ENCODE assay signal across 8 mouse cellular contexts in genomic region chr15:11994921-11995814, GRCm38 (mm10). TPM values are rescaled to one million over a fixed set of nuclear protein-coding genes. Genes with fewer than 3 reads are reported as not detected.
A peak's percentile ranks its signal among the peaks of the same experiment; 100 is the strongest.
DNase-seq lines count a peak whose midpoint lies in the region; ATAC-seq and TF ChIP-seq lines count a peak whose summit lies in the region.

No protein-coding gene starts in this region.

- no peak for TF ChIP-seq POLR2A in cortical plate, adult 2 months (IDR thresholded peaks at IDR 0.05; ENCODE audit: extremely low read depth, insufficient read depth, low read length)
- TF ChIP-seq POLR2A in olfactory bulb, adult 2 months (IDR thresholded peaks at IDR 0.05; ENCODE audit: insufficient read depth, low read depth, low read length) = no peak

- H3K27ac ChIP-seq in cortical plate, adult 2 months (ENCODE audit: insufficient read depth, low read length) = peak overlapping the region; percentile 92
- peak overlapping the region; percentile 91 for H3K27ac ChIP-seq in intestine, postnatal 0 days (ENCODE audit: low read depth, low read length)
- H3K27ac ChIP-seq in lung, embryonic 15.5 days = peak overlapping the region; percentile 85
- H3K27ac ChIP-seq in olfactory bulb, adult 2 months (ENCODE audit: insufficient read depth, low read depth, low read length) = peak overlapping the region; percentile 64

- WGBS in intestine, postnatal 0 days = under 1% methylated on average over 60 of the region's 71 CpGs
- 1% methylated on average over 54 of the region's 71 CpGs for WGBS in lung, embryonic 15.5 days
- WGBS in olfactory bulb, adult 2 months = under 1% methylated on average over 71 of the region's 71 CpGs

- peaks cover 2% of the 10 kb centered on the region; the same call in 1 of the 2 replicates for H3K4me1 ChIP-seq in cortical plate, adult 2 months (ENCODE audit: control insufficient read depth, insufficient read depth, low read length)
- no peaks in the 10 kb centered on the region for H3K4me1 ChIP-seq in intestine, postnatal 0 days (replicated peaks; ENCODE audit: control insufficient read depth, insufficient read depth, low read length)
- peaks cover 22% of the 10 kb centered on the region; the same call in 1 of the 2 replicates for H3K4me1 ChIP-seq in lung, embryonic 15.5 days
- H3K4me1 ChIP-seq in olfactory bulb, adult 2 months (ENCODE audit: control insufficient read depth, insufficient read depth, low read length) = no peaks in the 10 kb centered on the region

- TF ChIP-seq CTCF in cortical plate, adult 2 months (IDR thresholded peaks at IDR 0.05; ENCODE audit: extremely low read depth, insufficient read depth, low read length) = no peak
- TF ChIP-seq CTCF in intestine, postnatal 0 days (IDR thresholded peaks at IDR 0.05; ENCODE audit: low read depth) = no peak
- TF ChIP-seq CTCF in olfactory bulb, adult 2 months (IDR thresholded peaks at IDR 0.05; ENCODE audit: insufficient read depth, low read depth, low read length) = no peak

- DNase-seq in 3T3-L1 (ENCODE audit: low read depth, low spot score) (peak; percentile 61), NIH3T3 (ENCODE audit: low read depth) (peak; percentile 74)
- peak; percentile 50 for DNase-seq in urinary bladder, adult 2 months (ENCODE audit: low spot score)

- peak; percentile 54 for ATAC-seq in granulocyte monocyte progenitor cell, adult 5-6 weeks (replicated peaks; ENCODE audit: poor library complexity, severe bottlenecking)
- ATAC-seq in intestine, postnatal 0 days = peak; percentile 64
- peak; percentile 85 for ATAC-seq in lung, embryonic 15.5 days (ENCODE audit: borderline replicate concordance, extremely low read depth, low FRiP score, low TSS enrichment)

- H3K36me3 ChIP-seq in intestine, postnatal 0 days (ENCODE audit: control insufficient read depth, insufficient read depth) = peaks cover 13% of the 10 kb centered on the region
- peaks cover 20% of the 10 kb centered on the region for H3K36me3 ChIP-seq in lung, embryonic 15.5 days

- peak overlapping the region; percentile 92 for H3K4me2 ChIP-seq in intestine, postnatal 0 days (replicated peaks; ENCODE audit: low read depth)
- H3K4me2 ChIP-seq in lung, embryonic 15.5 days = peak overlapping the region; percentile 58

- H3K4me3 ChIP-seq in cortical plate, adult 2 months (ENCODE audit: insufficient read depth, low read length) = peak overlapping the region; percentile 71
- peak overlapping the region; percentile 100 for H3K4me3 ChIP-seq in intestine, postnatal 0 days (ENCODE audit: low read depth, low read length)
- peak overlapping the region; percentile 98 for H3K4me3 ChIP-seq in lung, embryonic 15.5 days
- H3K4me3 ChIP-seq in olfactory bulb, adult 2 months (ENCODE audit: insufficient read depth, low read depth, low read length) = peak overlapping the region; percentile 99

- H3K9ac ChIP-seq in intestine, postnatal 0 days (ENCODE audit: low read depth, low read length) = peak overlapping the region; percentile 100
- H3K9ac ChIP-seq in lung, embryonic 15.5 days = peak overlapping the region; percentile 94

- no peaks in the 10 kb centered on the region for H3K9me3 ChIP-seq in intestine, postnatal 0 days (ENCODE audit: control insufficient read depth)
- H3K9me3 ChIP-seq in lung, embryonic 15.5 days = no peaks in the 10 kb centered on the region

- no peaks in the 10 kb centered on the region for H3K27me3 ChIP-seq in intestine, postnatal 0 days (replicated peaks; ENCODE audit: control insufficient read depth, insufficient read depth, low read length)
- no peaks in the 10 kb centered on the region for H3K27me3 ChIP-seq in lung, embryonic 15.5 days

RNA-seq across cellular contexts. Expression of gene Sub1, which starts 1.6 kb away (rescaled TPM):
- 202 and 219 TPM in 2 replicates for polyA plus RNA-seq in cortical plate, adult 2 months (2012; rRNA removed)
- total RNA-seq in granulocyte monocyte progenitor cell, adult 5-6 weeks (2014; fragmentation: Nextera tagmentation) = 545 and 554 TPM in 2 replicates
- total RNA-seq in granulocyte monocyte progenitor cell, adult 5-6 weeks (2017) = 769 and 935 TPM in 2 replicates
- 460 and 474 TPM in 2 replicates for polyA plus RNA-seq in intestine, postnatal 0 days (2015; fragmentation: Nextera tagmentation; extraction: Ambion mirVana)
- 644 and 703 TPM in 2 replicates for polyA plus RNA-seq in lung, embryonic 15.5 days (2015; fragmentation: Nextera tagmentation; extraction: Ambion mirVana)
- polyA plus RNA-seq in olfactory bulb, adult 2 months (2012; ENCODE audit: insufficient read depth, insufficient read length, low replicate concordance, missing spikeins) = 205 TPM in 1 of 2 replicates, not detected in the other
- polyA plus RNA-seq in urinary bladder, adult 2 months (2012; rRNA removed) = 129 and 172 TPM in 2 replicates

Comparison
In these comparisons a context has a peak if more than half of its experiments do, and no peak if none do; other contexts are left out.
1. Peak in every context shown above with its lines: DNase-seq, ATAC-seq, H3K4me3 ChIP-seq and H3K27ac ChIP-seq.